Mouse (Mus musculus) thymus, adult 2 months (tissue): ENCODE data around the gene Slc25a39. TPM values are rescaled to one million over a fixed set of nuclear protein-coding genes. Genes with fewer than 3 reads are reported as not detected.

ENCODE experiments used
- DNase-seq: peaks from one replicate; pipeline ENCODE4 v3.0.0; 2021
- H3K27ac ChIP-seq: fragments of 200-500 bp; 2 replicates; pipeline ENCODE4 v1.5.1; 2012; ENCODE audit warnings: low read length, control low read depth; ENCODE audit not compliant: control insufficient read depth, insufficient read depth
- H3K27me3 ChIP-seq: fragments of 200-500 bp; 2 replicates; pipeline ENCODE4 v1.6.1; 2012; ENCODE audit warnings: mild to moderate bottlenecking, low read length, moderate library complexity, mixed read lengths; ENCODE audit not compliant: control insufficient read depth, insufficient read depth
- H3K36me3 ChIP-seq: fragments of 200-500 bp; 2 replicates; pipeline ENCODE4 v1.6.1; 2012; ENCODE audit warnings: mild to moderate bottlenecking, low read length, moderate library complexity; ENCODE audit not compliant: control insufficient read depth, insufficient read depth
- H3K4me1 ChIP-seq: fragments of 200-500 bp; replicated peaks from 2 replicates; pipeline ENCODE4 v1.6.1; 2012; ENCODE audit warnings: low read length; ENCODE audit not compliant: control insufficient read depth, insufficient read depth
- H3K4me3 ChIP-seq: fragments of 200-500 bp; 2 replicates; pipeline ENCODE4 v1.5.1; 2012; ENCODE audit warnings: mild to moderate bottlenecking, low read length, control low read depth, moderate library complexity; ENCODE audit not compliant: control insufficient read depth, insufficient read depth
- CTCF ChIP-seq: fragments of 200-500 bp; IDR thresholded peaks from 2 replicates; pipeline ENCODE4 v1.5.1; 2012; ENCODE audit warnings: mild to moderate bottlenecking, control low read depth, low read length, moderate library complexity, borderline replicate concordance; ENCODE audit not compliant: control insufficient read depth, poor library complexity, insufficient read depth; ENCODE audit errors: extremely low read depth
- POLR2A ChIP-seq: fragments of 200-500 bp; IDR thresholded peaks from 2 replicates; pipeline ENCODE4 v1.6.1; 2012; ENCODE audit warnings: mild to moderate bottlenecking, low read length, control low read depth, moderate library complexity; ENCODE audit not compliant: control insufficient read depth, poor library complexity, insufficient read depth; ENCODE audit errors: extremely low read depth
- WGBS: fragments of 180-500 bp; shearing (Covaris S2); methylation state at CpG from one replicate; pipeline ENCODE4 v1.1.7; 2018; 5-methylcytosine and 5-hydroxymethylcytosine counted together
- polyA plus RNA-seq: library from polyadenylated mRNA; depleted of rRNA; stranded (reverse); fragments of >200 nt; gene quantifications from 2 replicates; pipeline ENCODE4 v1.2.3, GENCODE M21; 2012

Gene Slc25a39
- polyA plus RNA-seq, 1 experiment, result 235 TPM

DNA sequence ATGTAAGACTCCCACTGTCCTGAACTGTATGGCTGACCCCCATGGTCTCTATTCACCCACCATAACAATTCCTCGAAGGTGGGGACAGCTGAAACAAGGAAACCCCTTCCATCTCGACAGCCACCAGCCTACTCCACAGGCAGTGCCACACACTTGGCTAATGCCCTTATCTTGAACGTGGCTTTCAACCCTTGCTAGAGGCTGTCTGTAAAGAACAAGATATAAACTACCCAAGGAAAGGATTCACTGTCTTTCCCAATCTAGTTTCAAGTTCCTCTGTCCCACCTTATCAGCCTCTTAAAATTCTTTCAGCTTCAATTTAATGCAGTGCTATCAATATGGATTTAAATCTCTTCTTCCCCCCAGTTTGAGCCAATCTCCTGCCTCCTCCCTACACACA, 21.8 kb upstream of the Slc25a39 start:
- no peak overlapping the region for H3K4me3 ChIP-seq
- TF ChIP-seq POLR2A (no peak), CTCF (no peak)
- no peak overlapping the region for H3K27ac ChIP-seq
- H3K36me3 ChIP-seq, result no peaks in the 10 kb centered on the region
- no peak for DNase-seq
- no peaks in the 10 kb centered on the region for H3K27me3 ChIP-seq
- peaks cover 19% of the 10 kb centered on the region for H3K4me1 ChIP-seq
- WGBS, result 39% methylated on average over 3 of the region's 3 CpGs

DNA sequence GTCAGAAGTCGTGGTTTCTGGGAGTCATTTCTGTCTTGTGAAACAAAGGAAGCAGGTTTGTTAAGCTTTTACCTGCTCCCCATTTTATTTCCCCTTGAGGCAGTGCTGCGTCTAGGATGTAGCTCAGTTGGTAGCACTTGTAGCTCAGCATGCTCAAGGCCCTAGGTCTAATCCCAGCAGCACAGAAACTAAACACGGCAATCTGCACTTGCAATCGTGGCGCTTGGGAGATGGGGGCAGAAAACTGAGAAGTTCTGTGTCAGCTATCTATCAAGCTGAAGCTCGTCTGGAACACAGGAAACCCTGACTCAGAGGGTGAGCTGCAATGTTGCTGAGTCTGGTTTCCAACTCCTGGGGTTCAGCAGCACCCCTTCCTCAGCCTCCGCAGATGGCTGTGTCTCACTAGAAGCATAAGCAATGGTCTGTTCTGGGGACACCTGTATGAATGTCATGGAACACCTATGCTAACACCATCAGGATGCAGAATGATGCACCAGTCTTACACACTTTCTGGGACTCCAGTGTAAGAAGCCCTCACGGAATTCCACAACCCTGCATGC, 21.3 kb upstream of the Slc25a39 start:
- Histone ChIP-seq H3K4me1 (peaks cover 19% of the 10 kb centered on the region), H3K4me3 (no peak overlapping the region), H3K36me3 (no peaks in the 10 kb centered on the region), H3K27me3 (no peaks in the 10 kb centered on the region), H3K27ac (no peak overlapping the region)
- TF ChIP-seq POLR2A (no peak), CTCF (no peak)
- 29% methylated on average over 8 of the region's 8 CpGs for WGBS
- no peak for DNase-seq

GRCm38 (mm10) chr11:102425555-102426316, 18.0 kb upstream of the Slc25a39 start:
- Histone ChIP-seq H3K4me1 (peaks cover 7% of the 10 kb centered on the region), H3K27ac (no peak overlapping the region), H3K27me3 (no peaks in the 10 kb centered on the region), H3K4me3 (no peak overlapping the region), H3K36me3 (no peaks in the 10 kb centered on the region)
- TF ChIP-seq POLR2A (no peak), CTCF (no peak)
- no peak for DNase-seq
- WGBS, result 91% methylated on average over 8 of the region's 8 CpGs

GRCm38 (mm10) chr11:102424666-102425065, 16.9 kb upstream of the Slc25a39 start:
- Histone ChIP-seq H3K27me3 (no peaks in the 10 kb centered on the region), H3K4me1 (no peaks in the 10 kb centered on the region), H3K27ac (no peak overlapping the region), H3K36me3 (no peaks in the 10 kb centered on the region), H3K4me3 (no peak overlapping the region)
- no peak for DNase-seq
- 93% methylated on average over 6 of the region's 6 CpGs for WGBS
- TF ChIP-seq POLR2A (no peak), CTCF (no peak)

DNA sequence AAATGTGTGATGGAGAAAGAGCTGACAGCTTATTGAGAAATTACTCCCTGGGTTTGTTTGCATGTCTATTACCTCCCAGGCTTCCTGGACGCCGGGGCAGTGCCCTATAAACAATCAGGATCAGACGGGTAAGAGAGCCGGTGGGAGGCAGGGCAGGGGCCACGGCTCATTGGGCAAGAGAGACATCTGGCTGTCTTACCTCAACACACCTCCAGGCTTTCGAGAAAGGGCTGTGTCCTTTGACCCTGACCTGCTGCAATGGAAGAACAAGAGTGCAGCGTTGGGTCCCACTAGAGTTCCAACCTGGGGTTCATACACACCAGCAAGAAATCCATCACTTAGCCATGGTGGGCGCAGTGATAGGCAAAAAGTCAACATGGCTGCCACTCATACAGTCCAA, 13.8 kb upstream of the Slc25a39 start:
- no peaks in the 10 kb centered on the region for H3K4me1 ChIP-seq
- DNase-seq, result no peak
- TF ChIP-seq POLR2A (no peak), CTCF (no peak)
- no peaks in the 10 kb centered on the region for H3K27me3 ChIP-seq
- H3K27ac ChIP-seq, result no peak overlapping the region
- H3K36me3 ChIP-seq, result no peaks in the 10 kb centered on the region
- H3K4me3 ChIP-seq, result no peak overlapping the region
- 74% methylated on average over 8 of the region's 8 CpGs for WGBS

DNA sequence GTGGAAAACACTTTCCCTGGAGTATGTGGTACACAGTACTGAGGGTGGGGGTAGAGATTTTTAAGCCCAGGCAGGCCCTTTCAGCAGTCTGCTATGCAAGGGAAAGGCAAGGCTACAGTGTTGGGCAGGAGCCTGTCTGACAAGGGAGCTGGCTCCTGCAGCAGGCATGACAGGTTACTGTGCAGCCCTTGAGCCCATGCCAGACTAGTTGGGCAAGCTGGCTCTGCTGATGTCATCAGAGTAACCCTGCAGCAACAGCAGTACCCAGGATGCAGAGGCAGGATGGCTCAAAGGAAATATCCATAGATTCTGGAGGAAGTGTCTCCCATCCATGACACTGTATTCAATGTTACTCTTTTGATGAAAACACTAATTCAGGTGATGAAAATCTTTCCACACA, 11.1 kb upstream of the Slc25a39 start:
- H3K27me3 ChIP-seq, result no peaks in the 10 kb centered on the region
- TF ChIP-seq POLR2A (no peak), CTCF (no peak)
- no peaks in the 10 kb centered on the region for H3K4me1 ChIP-seq
- H3K27ac ChIP-seq, result no peak overlapping the region
- no peak overlapping the region for H3K4me3 ChIP-seq
- H3K36me3 ChIP-seq, result no peaks in the 10 kb centered on the region
- no peak for DNase-seq
